Mouse (Mus musculus) frontal cortex, postnatal 14 days (tissue): ENCODE measurements around the gene Spsb2.

Source experiments
- DNase-seq, 2 experiments: peaks; one replicate each; pipeline ENCODE4 v3.0.0; 2022; ENCODE audit warnings: low spot score in 2 of 2

The Spsb2 gene

GRCm38 (mm10) chr6:124808358-124809012 lies at the start of gene Spsb2:
Spsb2 (plus strand) TSS chr6:124808661.
- no peak for DNase-seq

GRCm38 (mm10) chr6:124758849-124759232 lies 49.6 kb upstream of the Spsb2 start:
- DNase-seq: no peak

- DNase-seq: peak in 1 of 2 experiments; percentile 74
Observed at GRCm38 (mm10) chr6:124759259-124759658, 49.2 kb upstream of the Spsb2 start.

GRCm38 (mm10) chr6:124765951-124766350 lies 42.5 kb upstream of the Spsb2 start:
- DNase-seq: no peak

- no peak for DNase-seq
Observed at GRCm38 (mm10) chr6:124767536-124767919, 40.9 kb upstream of the Spsb2 start.

GRCm38 (mm10) chr6:124767920-124768703 lies 40.3 kb upstream of the Spsb2 start:
- no peak for DNase-seq

GRCm38 (mm10) chr6:124768704-124769044 lies 39.8 kb upstream of the Spsb2 start:
- no peak for DNase-seq

- peak in 1 of 2 experiments; percentile 63 for DNase-seq
Observed at GRCm38 (mm10) chr6:124769101-124769765, 39.2 kb upstream of the Spsb2 start, which contains the start of gene Eno2. Eno2 (minus strand) TSS chr6:124769673.

GRCm38 (mm10) chr6:124770013-124770412 lies 38.4 kb upstream of the Spsb2 start:
- DNase-seq: no peak

GRCm38 (mm10) chr6:124770511-124770910 lies 38.0 kb upstream of the Spsb2 start:
- DNase-seq: no peak

GRCm38 (mm10) chr6:124779222-124779983 lies 29.1 kb upstream of the Spsb2 start, which contains the start of gene Lrrc23:
Lrrc23 (minus strand) TSS chr6:124779727.
- no peak for DNase-seq

- no peak for DNase-seq
Observed at GRCm38 (mm10) chr6:124779984-124780416, 28.5 kb upstream of the Spsb2 start.

- no peak for DNase-seq
Observed at GRCm38 (mm10) chr6:124780917-124781316, 27.5 kb upstream of the Spsb2 start.

- DNase-seq: no peak
Observed at GRCm38 (mm10) chr6:124782436-124782835, 26.0 kb upstream of the Spsb2 start.

- no peak for DNase-seq
Observed at GRCm38 (mm10) chr6:124786756-124787420, 21.6 kb upstream of the Spsb2 start.

- no peak for DNase-seq
Observed at GRCm38 (mm10) chr6:124787722-124788121, 20.7 kb upstream of the Spsb2 start.

- DNase-seq: no peak
Observed at GRCm38 (mm10) chr6:124789519-124789918, 18.9 kb upstream of the Spsb2 start.

GRCm38 (mm10) chr6:124790121-124790520 lies 18.3 kb upstream of the Spsb2 start:
- DNase-seq: no peak

- DNase-seq: no peak
Observed at GRCm38 (mm10) chr6:124791911-124792310, 16.6 kb upstream of the Spsb2 start.

GRCm38 (mm10) chr6:124795781-124796180 lies 12.7 kb upstream of the Spsb2 start:
- no peak for DNase-seq

- DNase-seq: no peak
Observed at GRCm38 (mm10) chr6:124796200-124796599, 12.3 kb upstream of the Spsb2 start.
